In the genomic region with DNA sequence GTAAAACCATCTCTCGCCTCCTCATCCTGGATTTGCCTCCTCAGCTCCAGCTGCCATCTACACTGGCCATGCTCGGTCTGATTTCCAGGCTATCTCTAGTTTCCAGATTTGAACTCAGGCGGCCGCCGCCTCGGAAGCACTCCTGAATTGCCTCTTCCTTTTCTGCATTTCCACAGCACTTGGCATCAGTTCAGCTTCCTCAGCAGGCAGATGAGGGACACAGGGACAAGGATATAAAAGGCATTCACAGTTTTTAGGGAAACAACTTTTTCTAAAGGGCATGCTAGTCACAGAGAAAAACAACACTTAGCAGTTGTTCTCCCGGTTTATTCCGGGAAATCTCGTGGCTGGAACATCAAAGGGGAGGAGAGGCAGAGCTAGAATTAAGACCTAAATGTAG, we compare ENCODE assay signal across 8 mouse cellular contexts. TPM values are rescaled to one million over a fixed set of nuclear protein-coding genes. Genes with fewer than 3 reads are reported as not detected.
DNase-seq lines count a peak whose midpoint lies in the region; ATAC-seq and TF ChIP-seq lines count a peak whose summit lies in the region.

No protein-coding gene starts in this region.

- H3K4me1 ChIP-seq in neural tube, embryonic 15.5 days, result peaks cover 44% of the 10 kb centered on the region
- peaks cover 13% of the 10 kb centered on the region; the same call in 1 of the 2 replicates for H3K4me1 ChIP-seq in midbrain, embryonic 13.5 days (replicated peaks)

- no peak overlapping the region for H3K4me2 ChIP-seq in neural tube, embryonic 15.5 days
- no peak overlapping the region for H3K4me2 ChIP-seq in midbrain, embryonic 13.5 days (replicated peaks)

- peak; percentile 32 to 37 for DNase-seq in layer of hippocampus, adult 2 months (ENCODE audit: low spot score in 2 of 2)
- no peak for DNase-seq in layer of hippocampus, adult 9-10 months (ENCODE audit: low spot score)
- DNase-seq in cerebellum, postnatal 14 days, result peak; percentile 30 to 48
- DNase-seq in heart, postnatal 36 days, result peak; percentile 51 to 54
- no peak for DNase-seq in T-cell, adult 2 months (ENCODE audit: low spot score)
- DNase-seq in retina, embryonic 14.5 days (ENCODE audit: low spot score), result no peak

- 45% methylated on average over 9 of the region's 9 CpGs for WGBS in neural tube, embryonic 15.5 days
- 79% methylated on average over 9 of the region's 9 CpGs for WGBS in midbrain, embryonic 13.5 days

- H3K9me3 ChIP-seq in neural tube, embryonic 15.5 days (replicated peaks), result no peaks in the 10 kb centered on the region
- no peaks in the 10 kb centered on the region for H3K9me3 ChIP-seq in midbrain, embryonic 13.5 days

- H3K27me3 ChIP-seq in neural tube, embryonic 15.5 days (replicated peaks), result no peaks in the 10 kb centered on the region
- no peaks in the 10 kb centered on the region for H3K27me3 ChIP-seq in midbrain, embryonic 13.5 days

- no peak overlapping the region for H3K9ac ChIP-seq in neural tube, embryonic 15.5 days (replicated peaks)
- H3K9ac ChIP-seq in midbrain, embryonic 13.5 days (replicated peaks), result no peak overlapping the region

- no peak for ATAC-seq in neural tube, embryonic 15.5 days (ENCODE audit: low FRiP score)
- ATAC-seq in midbrain, embryonic 13.5 days, result no peak

- no peaks in the 10 kb centered on the region for H3K36me3 ChIP-seq in neural tube, embryonic 15.5 days
- H3K36me3 ChIP-seq in midbrain, embryonic 13.5 days, result 0 out of 2 replicates have a peak, but pooled peaks cover 2% of the 10 kb centered on the region

- TF ChIP-seq CTCF in layer of hippocampus, adult 2 months (conservative IDR thresholded peaks at IDR 0.05), result no peak

- H3K4me3 ChIP-seq in layer of hippocampus, adult 2 months, result peak overlapping the region; percentile 15
- no peak overlapping the region for H3K4me3 ChIP-seq in neural tube, embryonic 15.5 days (replicated peaks)
- H3K4me3 ChIP-seq in midbrain, embryonic 13.5 days (replicated peaks), result no peak overlapping the region

- intact Hi-C loops in heart, postnatal 36 days (cut with DNase I), result loop anchor here (2.0 kb wide), 1 partner anchor 23 kb away; no protein-coding TSS in a partner anchor

- peak overlapping the region; percentile 75 for H3K27ac ChIP-seq in layer of hippocampus, adult 2 months
- peak overlapping the region; percentile 29; the same call in 1 of the 2 replicates for H3K27ac ChIP-seq in neural tube, embryonic 15.5 days (replicated peaks)
- no peak overlapping the region for H3K27ac ChIP-seq in midbrain, embryonic 13.5 days

RNA-seq across cellular contexts. Expression of a gene that starts 37.3 kb away (rescaled TPM):
- 10 to 100 TPM; 93.1 to 96.0 TPM for total RNA-seq in layer of hippocampus, adult 2 months (2021)
- 10 to 100 TPM; 13.0 to 14.1 TPM for total RNA-seq in heart, postnatal 36 days (2021)
- 33.1 and 36.8 TPM in 2 replicates for polyA plus RNA-seq in neural tube, embryonic 15.5 days (2015; fragmentation: Nextera tagmentation; extraction: Ambion mirVana)
- 19.8 and 22.7 TPM in 2 replicates for polyA plus RNA-seq in midbrain, embryonic 13.5 days (2015; fragmentation: Nextera tagmentation; extraction: Ambion mirVana)

Comparison
In these comparisons a context has a peak if more than half of its experiments do, and no peak if none do; other contexts are left out.
1. DNase-seq: peak in layer of hippocampus, adult 2 months (2 of 2), cerebellum, postnatal 14 days (2 of 2) and heart, postnatal 36 days (2 of 2); none in layer of hippocampus, adult 9-10 months (single experiment), T-cell, adult 2 months (single experiment) and retina, embryonic 14.5 days (single experiment).
2. RNA of a gene that starts 37.3 kb away (total RNA-seq): 93.1 to 96.0 TPM in layer of hippocampus, adult 2 months; 13.0 to 14.1 TPM in heart, postnatal 36 days; every median in the first group is over 4 times any median in the second.